Mouse (Mus musculus): ENCODE measurements at regions not wholly inside any gene's neighbourhood (a gene's known extent, or its start where the extent isn't known, plus 50 kb on each side); places are given as distances from the start of the nearest gene placed in this dataset.
A peak's percentile ranks its signal among the peaks of the same experiment; 100 is the strongest.

DNA sequence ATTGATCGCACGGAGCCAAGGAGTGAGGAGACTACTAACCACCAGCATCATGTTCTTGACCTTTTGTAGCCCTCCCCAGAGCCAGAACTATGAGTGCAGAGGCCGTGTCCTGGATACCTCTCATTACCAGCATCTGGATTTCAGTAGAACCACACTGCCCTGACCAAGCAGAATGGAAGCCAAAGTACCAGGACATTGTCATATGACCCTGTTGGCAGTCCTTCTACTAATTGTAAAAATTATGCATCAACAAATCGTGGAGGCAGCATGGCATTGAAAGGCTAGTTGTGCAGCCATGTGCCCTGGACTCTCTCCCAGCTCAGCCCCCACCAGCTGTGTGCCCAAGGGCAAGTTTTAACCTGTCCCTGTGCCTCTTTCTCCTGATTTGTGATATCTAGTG is 135.6 kb upstream of the Dock1 start:
- peak; percentile 53 for DNase-seq (ENCODE audit: low read depth, low spot score)

DNA sequence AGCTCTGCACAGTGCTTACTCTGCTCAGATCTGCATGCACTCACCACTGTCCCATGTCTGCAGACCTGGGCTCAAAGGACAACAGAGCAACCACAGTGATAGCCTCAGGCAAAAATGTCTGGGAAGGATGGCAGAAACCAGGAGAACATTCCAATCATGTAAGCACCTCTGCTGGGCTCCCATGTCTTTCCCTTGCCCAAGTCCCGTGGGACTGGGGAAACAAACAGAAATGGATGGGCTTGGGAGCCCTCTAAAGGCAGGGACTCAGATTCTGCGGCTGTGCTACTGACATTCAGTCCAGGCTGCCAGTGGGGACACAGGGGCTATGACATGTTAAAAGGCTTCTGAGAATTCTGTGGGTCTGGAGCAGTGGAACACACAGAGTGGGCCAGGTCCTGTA is 128.8 kb upstream of the Dock1 start:
- peak; percentile 36 for DNase-seq (ENCODE audit: low read depth, low spot score)

DNA sequence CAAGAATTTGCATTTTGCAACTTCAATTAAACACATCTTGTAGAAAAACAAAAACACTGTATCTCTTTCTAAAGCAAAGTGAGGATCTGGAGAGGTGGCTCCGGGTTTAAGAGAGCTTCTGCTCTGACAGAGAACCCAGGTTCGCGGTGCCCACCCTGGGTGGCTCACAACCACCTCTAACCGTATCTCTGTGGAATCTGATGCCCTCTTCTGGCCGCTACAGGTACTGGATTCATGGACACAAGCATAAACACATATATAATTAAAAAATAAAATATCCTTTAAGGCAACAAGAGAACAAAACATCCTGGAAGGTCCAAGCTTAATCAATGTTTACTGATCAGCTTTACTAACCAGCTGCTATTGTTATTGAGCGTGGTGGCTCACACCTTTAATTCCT is 124.3 kb upstream of the Dock1 start:
- no peak for DNase-seq (ENCODE audit: low read depth, low spot score)

DNA sequence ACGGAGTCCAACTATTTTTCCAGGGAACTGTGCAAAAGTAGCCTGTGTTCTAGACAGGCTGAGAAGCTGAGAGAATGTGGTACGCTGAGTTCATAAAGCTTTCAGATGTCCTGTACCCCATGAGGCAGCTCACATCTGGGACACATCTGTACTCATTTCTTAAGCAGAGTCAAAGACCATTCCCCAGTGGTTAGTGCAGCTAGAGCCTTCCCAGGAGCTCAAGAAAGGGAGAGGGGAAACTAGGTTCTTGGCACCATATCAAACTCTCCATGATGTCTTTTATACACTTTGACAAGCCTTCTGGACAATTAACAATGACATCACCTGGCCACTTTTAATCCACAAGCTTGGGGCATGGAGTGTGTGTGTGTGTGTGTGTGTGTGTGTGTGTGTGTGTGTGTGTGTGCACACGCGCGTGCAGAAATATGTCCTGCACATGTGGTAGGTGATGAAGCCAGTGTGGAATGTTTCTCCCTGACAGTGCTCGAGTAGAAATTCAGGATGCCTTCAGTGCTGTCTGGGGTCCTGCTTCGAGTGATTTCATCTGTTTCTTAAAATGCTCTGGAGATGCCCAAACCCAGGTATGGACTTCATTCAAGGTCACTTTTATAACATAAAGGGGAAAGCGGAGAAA is 121.1 kb upstream of the Dock1 start:
- DNase-seq (ENCODE audit: low read depth, low spot score): no peak

DNA sequence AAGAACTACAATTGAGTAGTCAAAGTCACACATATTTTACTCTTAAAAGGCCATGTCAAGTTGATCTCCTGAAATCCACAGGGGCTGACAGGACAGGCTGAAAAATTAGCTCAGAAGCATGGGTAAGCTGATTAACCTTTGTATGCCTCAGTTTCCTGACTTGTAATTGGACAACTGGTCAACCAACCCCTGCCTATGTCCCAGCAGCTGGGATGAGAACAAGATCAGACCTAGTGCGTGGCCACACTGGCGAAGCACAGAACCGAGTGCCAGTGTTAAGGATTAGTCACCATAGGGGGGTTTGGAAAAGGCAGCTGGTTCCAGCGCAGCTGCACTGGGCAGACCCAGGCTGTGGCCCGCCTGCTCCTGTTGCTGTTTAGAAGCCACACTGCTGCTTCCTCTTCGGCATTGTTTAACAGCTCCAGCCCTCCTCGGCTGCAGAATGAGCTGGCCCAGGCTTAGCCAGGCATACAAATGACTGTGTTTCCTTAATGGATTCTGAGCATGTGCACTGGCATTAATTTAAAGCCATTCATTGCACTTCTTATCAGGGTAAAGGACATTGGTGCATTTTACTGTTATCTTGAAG is 120.1 kb upstream of the Dock1 start:
- DNase-seq (ENCODE audit: low read depth, low spot score): peak; percentile 74

DNA sequence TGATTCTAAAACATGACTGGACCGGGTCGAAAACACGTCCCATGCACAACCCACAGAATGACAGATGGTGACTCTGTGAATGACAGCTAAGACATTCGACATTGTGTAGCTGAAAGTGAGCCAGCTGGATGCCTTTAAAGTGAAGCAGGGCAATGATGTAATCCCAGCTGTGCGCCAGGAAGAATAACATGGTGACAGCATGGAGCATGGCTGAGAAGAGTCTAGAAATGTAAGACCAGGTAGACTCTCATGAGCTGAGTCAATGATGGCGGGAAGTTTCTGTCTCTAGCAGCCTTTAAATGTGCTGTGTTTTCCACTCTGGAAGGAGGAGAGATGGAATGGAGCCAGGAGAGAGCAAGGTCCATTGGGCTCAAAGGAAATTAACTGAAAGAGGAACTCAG is 118.4 kb upstream of the Dock1 start:
- DNase-seq (ENCODE audit: low read depth, low spot score): peak; percentile 69

DNA sequence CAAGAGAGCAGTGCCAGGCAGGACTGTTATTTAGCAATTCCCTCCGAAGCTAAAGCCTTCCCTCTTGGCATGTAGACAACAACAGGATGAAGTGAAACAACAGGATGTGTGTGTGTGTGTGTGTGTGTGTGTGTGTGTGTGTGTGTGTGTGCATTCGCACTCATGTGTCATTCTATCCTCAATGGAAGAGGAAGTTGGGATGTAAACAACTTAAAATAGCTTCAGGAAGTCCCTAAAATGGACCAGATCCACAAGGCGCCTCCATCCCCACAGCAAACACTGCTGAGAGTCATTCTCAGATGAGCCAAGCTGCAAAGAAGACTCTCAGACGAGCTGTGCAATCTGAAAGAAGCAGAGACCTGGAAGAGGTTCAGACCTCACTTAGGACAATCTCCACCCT is 114.4 kb upstream of the Dock1 start:
- DNase-seq (ENCODE audit: low read depth, low spot score): no peak

DNA sequence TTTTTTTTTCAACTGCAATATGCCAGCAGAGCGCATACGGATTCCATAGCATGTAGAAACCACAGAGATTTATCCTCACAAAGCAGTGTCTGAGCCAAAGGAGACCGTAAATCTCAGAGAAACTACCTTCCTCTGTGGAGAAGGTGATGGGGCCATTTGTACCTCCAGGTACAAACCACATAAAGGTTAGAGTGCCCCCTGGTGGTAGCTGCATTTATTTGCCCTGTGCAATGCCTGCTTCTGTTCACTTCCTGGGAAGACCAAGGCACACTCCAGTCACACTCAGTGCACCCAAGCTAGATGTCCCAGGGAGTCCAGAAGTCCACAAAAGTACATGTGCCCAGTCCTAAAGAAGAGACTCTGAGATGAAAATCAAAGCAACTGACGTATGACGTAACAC is 104.1 kb upstream of the Dock1 start:
- DNase-seq (ENCODE audit: low read depth, low spot score): peak; percentile 85

DNA sequence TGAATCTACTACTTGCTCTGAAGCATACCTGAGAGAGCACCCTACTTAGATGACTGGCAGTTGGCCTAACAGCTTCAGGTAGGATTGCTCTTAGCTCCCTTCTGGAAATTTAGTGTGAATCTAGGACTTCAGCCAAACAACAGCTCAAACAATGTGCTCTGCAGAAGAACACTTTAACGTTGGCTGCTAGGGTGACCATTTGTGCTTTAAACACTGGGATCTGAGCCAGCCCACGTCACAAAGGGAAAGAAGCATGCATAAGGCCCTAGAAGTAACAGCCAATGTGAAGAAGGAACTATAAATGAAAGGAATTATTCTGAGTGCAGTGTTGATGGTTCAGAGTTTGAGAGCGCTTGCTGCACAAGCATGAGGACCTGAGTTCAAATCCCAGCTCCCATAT is 101.2 kb upstream of the Dock1 start:
- no peak for DNase-seq (ENCODE audit: low read depth, low spot score)

DNA sequence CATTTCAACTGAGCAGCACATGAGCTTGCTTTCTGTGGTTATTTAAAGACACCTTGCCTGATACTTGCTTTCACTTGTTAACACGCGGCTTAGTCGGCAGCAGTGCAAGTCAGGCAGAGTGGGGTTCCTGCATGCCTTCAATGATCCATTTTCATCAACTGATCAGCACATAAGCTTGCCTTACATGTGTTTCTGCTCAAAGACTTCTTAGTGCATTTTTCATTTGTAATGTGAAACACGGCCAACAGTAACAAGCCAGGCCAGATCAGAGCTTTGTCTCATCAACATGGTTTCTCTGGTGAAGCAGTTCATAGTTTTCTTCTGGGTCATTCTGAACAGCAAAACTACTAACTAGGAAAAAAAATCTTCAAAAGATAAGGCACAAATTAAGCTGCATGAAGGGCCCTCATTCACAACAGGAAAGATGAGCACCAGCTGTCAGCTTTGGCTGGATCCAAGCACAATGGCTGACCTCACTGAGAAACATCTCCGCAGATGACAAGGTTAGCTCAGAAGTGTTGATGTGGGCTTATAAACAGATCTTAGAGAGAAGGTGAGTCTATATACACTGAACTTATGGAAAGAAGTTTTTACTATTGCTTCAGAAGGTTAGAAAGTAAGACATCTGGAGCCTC is 100.2 kb upstream of the Dock1 start:
- no peak for DNase-seq (ENCODE audit: low read depth, low spot score)

DNA sequence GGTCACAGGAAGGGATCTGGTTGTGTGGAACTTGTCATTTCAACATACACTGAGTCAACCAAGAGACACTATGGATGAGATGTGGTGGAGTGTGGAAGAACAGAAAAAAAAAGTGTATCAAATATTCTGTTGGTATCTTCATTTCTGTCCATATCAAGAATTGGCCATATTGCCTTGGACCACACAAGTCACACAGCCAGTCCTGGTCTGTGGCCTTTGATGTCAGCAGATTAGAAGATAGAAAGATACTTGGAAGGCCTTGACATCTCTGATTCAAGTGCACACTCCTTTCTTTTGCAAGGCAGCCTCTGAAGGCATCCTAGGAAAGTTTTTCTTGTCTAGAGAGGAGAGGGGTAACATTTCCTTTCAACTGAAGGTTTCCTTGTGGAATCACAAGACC is 88.7 kb upstream of the Dock1 start:
- no peak for DNase-seq (ENCODE audit: low read depth, low spot score)

DNA sequence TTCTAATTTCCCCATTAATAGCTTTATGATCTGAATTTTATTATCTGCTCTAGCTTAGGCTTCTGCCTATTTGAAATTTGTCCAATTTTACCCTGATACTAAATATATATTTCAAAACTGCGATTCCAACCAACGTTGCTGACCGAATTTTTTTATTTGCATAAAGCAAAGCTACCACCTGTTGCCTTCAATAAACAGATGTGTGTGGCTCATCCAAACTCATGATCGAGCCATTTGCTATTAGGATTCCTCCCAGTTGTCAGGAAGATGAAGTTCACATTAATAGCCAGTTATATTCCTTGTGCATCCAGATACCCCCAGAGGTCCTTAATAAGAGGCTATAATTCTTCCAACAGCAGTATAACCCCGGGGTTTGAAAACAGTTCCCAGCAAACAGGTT is 85.0 kb upstream of the Dock1 start:
- no peak for DNase-seq (ENCODE audit: low read depth, low spot score)

DNA sequence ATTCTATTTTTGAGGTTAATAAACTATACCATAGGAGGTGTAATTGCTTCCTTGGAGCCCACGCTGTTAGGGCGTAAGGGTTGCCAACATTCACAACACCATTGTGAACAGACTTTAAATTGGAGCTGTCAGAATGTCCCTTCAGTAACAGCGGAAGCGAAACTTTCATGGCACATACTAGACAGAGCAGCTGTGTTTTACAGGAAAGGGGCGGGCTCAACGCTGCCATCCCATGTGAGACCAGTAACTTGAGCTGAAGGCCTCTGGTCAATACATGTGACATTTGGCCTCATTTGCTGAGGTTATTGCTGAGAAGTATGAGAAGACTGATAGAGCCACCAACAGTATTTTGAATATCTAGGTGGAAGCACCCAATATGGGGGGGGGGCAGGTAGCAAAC is 83.5 kb upstream of the Dock1 start:
- no peak for DNase-seq (ENCODE audit: low read depth, low spot score)

DNA sequence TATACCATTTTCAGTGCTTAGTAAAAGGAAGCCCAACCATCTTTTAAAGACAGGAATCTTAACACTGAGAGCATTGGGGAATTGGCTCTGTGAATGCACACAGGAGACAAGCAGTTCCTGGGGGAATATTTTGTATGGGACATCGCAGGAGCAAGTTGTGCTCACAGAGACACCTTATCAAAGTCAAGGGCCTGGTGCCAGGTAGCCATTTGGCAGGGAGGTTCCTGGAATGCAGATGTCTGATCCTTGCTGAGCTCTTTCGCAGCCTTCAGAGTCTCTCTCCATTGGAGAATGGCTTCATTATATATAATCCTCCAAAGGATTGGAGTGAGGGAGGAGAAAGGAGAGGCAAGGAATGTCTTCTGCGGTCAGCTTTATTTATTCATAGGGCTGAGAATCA is 62.6 kb upstream of the Dock1 start:
- DNase-seq (ENCODE audit: low read depth, low spot score): no peak

DNA sequence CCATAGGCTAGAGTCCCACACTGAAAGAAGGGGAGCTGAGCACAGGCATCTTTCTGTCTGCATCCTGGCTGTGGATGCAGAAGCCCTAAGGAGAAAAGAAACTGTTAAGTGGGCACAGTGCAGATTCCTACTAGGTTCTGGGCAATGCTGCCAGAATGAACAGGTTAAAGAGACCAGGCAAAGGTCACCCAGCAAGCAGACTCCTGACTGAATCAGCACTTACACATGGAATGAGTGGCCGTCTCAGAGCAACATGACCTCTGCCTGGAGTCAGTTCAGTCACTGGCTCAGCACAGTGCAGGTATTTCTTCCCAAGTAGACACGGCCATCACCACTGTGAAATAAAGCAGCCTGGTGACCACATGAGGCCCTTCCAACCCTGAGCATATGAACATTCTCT is 60.3 kb upstream of the Dock1 start:
- no peak for DNase-seq (ENCODE audit: low read depth, low spot score)

DNA sequence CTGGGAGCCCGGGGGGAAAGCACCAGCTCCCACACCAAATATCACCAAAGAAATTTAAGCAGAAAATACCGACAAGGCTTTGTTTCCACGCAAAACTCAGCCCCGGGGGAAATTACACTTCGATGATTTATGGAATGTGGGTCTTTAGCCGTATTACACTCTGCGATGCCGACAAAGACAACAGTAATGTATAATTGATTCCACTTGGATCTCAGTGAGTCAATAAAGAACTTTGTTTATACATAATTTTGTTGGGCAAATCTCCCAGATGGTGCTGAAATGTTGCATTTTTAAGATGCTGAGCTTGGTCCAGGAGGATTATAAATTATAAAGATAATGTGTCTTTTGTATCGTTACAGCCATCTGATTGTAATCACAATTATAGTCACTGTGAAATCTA is 59.1 kb upstream of the Dock1 start:
- DNase-seq (ENCODE audit: low read depth, low spot score): no peak

DNA sequence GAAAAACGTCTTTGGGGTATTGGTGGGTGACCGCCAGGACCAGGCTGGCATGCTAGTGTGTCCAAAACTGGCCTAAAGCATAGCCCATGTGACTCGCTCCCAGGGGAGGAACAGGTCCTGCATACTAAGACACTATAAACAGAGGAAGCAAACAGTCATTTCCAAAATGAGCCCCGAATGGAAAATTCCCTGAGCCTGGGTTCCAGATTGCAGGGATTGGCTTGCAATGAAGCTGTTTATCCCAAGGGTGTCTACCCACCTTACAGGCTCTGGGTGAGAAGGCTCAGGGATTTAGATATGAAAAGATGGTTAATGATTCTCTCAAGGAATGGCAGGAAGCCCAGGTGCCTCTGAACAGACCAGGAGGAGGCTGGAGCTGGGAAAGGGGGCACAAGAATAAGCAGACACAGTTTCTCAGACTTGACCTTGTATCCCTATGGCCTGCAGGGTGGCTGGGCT is 58.2 kb upstream of the Dock1 start:
- peak; percentile 50 for DNase-seq (ENCODE audit: low read depth, low spot score)

DNA sequence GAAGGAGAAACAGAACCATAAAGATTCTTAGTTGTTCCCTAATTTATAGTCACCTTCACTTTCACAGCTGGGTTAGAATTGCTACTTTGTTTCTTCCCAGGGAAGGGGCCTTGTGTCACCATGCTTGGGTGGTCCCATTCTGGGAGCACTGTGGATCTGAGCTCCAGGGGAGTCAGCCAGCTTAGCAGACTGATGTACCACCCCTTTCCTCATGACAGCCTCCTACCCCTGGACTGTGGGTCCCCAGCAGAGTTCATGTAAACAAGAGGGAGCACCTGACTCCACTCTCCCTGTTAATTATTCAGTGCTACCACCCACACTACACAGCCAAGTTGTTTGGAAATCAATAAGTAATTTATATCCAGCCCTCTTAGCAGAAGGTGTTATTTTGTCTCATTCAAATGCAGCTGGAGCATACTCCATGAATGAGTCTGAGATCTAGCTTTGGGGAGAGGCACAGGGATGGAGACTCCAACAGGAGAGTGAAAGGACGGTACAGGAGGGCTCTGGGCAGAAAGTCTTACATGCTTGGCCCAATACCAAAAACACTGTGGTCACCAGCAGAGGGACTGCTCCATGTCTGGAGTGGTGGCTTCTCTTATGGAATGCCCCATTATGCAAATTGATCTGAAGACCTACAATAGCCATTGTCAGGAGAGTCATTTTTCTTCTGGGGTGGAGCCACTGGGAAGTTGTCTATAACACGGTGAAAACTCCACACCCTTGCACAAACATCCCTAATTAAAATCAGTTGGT is 51.1 kb upstream of the Dock1 start:
- no peak for DNase-seq (ENCODE audit: low read depth, low spot score)

DNA sequence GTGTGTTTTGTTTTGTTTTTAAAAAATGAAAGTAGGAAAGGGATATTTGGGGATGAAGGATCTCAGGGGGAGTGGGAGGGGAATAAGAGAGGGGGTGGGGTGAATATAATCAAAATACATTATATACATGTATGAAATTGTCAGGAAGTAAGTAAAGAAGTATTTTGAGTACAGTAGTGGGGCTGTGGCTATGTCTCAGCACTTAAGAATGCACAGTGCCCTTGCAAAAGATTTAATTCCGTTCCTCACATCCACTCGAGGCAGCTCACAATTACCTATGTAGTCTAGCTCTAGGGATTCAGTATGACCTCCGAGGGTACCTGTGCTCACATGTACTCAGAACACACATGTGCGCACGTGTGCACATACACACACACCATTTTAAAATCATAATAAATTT is 50.4 kb upstream of the Dock1 start:
- no peak for DNase-seq (ENCODE audit: low read depth, low spot score)

Measured in brain, adult 2 months (tissue).